Mouse (Mus musculus): Measurements from ENCODE around the gene Ccdc157. TPM values are rescaled to one million over a fixed set of nuclear protein-coding genes. Genes with fewer than 3 reads are reported as not detected.

The Ccdc157 gene
- polyA plus RNA-seq, 1 experiment: 9.6 TPM

DNA sequence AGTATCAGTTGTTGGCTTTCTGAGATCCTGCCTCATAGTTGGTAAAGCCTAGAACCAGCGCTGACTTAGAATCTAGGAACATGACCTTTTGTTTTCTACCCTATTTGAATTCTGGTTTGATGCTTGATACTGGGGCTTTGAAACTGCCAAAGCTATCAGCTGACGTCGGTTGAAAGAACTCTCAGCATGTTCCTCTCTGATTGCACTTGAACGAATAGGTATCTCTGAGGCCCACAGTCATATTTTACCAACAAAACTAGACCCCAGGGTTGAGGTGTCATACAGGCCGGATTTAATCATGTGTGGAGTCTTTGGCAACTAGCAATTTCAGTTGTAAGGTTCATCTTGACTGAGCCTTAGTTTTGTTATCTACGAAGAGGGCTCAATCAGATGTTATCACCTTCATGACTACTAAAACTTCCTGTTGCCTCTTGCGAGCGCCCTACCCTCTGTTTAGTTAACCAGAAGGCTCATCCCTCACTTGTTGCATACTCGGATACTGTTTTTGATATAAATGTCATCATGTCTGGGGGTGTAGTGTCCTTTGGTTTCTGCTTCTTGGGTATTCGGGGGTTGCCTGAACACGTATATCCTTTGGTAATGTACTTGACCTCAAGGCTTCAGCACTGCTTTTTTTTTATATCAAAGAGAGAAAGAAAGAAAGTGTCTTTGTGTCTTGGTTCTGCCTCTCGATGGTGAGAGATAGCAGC is 43.1 kb upstream of the Ccdc157 start:
- Histone ChIP-seq H3K36me3 (ENCODE audit: control insufficient read depth, insufficient read depth, low read length) (no peaks in the 10 kb centered on the region), H3K4me3 (ENCODE audit: insufficient read depth, low read depth, low read length) (no peak overlapping the region), H3K27me3 (replicated peaks; ENCODE audit: control insufficient read depth, insufficient read depth, low read length) (no peaks in the 10 kb centered on the region), H3K27ac (ENCODE audit: insufficient read depth, low read depth, low read length) (peak overlapping the region; percentile 69), H3K4me1 (ENCODE audit: control insufficient read depth, insufficient read depth, low read length) (peaks cover 26% of the 10 kb centered on the region)
- 53% methylated on average over 12 of the region's 12 CpGs for WGBS
- DNase-seq: no peak
- no peak for TF ChIP-seq CTCF (conservative IDR thresholded peaks at IDR 0.05; ENCODE audit: insufficient read depth, insufficient read length, low read depth, low read length)
- TF ChIP-seq POLR2A (IDR thresholded peaks at IDR 0.05; ENCODE audit: low read depth, low read length): no peak

DNA sequence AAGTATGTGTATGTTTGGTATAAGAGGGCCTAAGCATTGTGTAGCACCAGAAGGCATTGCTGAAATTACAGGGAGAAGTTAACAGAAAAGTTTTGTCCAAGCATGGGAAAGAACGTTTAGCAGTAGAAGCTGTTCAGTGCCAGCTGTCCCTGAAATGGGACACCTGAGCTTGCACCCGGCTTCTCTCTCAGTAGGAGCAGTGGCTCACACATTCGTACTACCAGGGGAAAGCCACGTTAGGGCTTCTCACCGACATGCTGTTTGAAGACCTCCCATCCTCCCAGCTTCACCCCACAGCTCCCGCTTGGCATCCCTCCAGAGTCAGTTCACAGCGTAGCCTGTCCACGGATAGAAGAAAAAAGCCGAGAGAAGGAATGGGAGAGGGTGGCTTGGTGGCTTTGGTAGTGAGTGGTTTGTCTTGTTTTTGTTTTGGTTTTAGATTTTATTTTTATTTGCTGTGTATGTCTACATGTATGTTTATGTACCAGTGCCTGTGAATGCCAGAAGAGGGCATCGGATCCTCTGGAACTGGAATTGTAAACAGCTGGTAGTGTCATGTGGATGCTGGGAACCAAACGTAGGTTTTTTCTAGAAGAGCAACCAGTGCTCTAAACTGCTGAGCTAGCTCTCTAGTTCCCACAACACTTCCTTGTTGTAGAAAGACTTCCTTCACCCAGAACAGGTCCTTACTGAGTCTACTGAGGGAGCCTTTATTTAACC is 42.0 kb upstream of the Ccdc157 start:
- 37% methylated on average over 11 of the region's 11 CpGs for WGBS
- no peak for DNase-seq
- Histone ChIP-seq H3K4me3 (ENCODE audit: insufficient read depth, low read depth, low read length) (no peak overlapping the region), H3K27me3 (replicated peaks; ENCODE audit: control insufficient read depth, insufficient read depth, low read length) (no peaks in the 10 kb centered on the region), H3K27ac (ENCODE audit: insufficient read depth, low read depth, low read length) (no peak overlapping the region; the same call in 1 of the 2 replicates), H3K4me1 (ENCODE audit: control insufficient read depth, insufficient read depth, low read length) (peaks cover 35% of the 10 kb centered on the region), H3K36me3 (ENCODE audit: control insufficient read depth, insufficient read depth, low read length) (no peaks in the 10 kb centered on the region)
- TF ChIP-seq CTCF (conservative IDR thresholded peaks at IDR 0.05; ENCODE audit: insufficient read depth, insufficient read length, low read depth, low read length): no peak
- TF ChIP-seq POLR2A (IDR thresholded peaks at IDR 0.05; ENCODE audit: low read depth, low read length): no peak

DNA sequence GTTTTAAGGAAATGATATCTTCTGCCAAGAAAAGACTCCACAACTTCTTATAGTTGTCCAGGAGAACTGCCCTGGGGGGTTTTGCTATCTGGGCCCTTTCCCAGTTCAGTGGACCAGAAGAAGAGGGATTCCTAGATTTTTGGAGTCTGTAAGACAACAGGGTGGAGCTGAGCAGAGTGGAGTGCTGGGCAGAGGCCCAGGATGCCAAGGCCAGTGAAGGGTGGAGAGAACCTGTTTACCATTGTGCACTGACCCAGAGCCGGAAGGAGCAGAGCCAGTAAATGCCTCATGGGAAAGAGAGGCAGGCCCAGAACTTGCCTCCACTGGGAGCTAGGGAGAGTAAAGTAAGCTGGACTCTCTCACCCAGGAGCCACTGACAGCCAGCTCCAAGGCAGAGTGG is 37.6 kb upstream of the Ccdc157 start:
- no peaks in the 10 kb centered on the region for H3K27me3 ChIP-seq (replicated peaks; ENCODE audit: control insufficient read depth, insufficient read depth, low read length)
- H3K27ac ChIP-seq (ENCODE audit: insufficient read depth, low read depth, low read length): peak overlapping the region; percentile 97
- peaks cover 58% of the 10 kb centered on the region for H3K4me1 ChIP-seq (ENCODE audit: control insufficient read depth, insufficient read depth, low read length)
- TF ChIP-seq CTCF (conservative IDR thresholded peaks at IDR 0.05; ENCODE audit: insufficient read depth, insufficient read length, low read depth, low read length) (no peak), POLR2A (IDR thresholded peaks at IDR 0.05; ENCODE audit: low read depth, low read length) (no peak)
- no peaks in the 10 kb centered on the region for H3K36me3 ChIP-seq (ENCODE audit: control insufficient read depth, insufficient read depth, low read length)
- 27% methylated on average over 1 of the region's 1 CpGs for WGBS
- no peak overlapping the region for H3K4me3 ChIP-seq (ENCODE audit: insufficient read depth, low read depth, low read length)
- peak; percentile 96 for DNase-seq

DNA sequence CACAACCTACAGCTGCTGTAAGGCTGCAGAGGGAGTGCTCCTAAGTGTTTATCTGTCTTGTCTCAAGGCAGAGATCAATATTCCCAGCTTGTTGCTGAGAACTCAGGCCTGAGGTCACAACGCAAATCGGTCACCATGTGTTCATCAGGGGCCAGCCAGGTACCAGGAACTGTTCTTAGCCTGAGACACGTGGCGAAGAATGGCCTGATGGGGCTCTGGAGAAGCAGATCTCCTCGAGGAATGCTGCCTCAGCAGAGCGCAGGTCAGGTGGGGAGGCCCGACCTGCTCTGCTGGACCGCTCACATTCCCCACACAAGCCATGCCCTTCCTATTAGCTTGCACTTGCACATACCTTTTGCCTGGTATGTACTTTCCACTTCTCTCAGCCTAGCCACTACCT is 36.5 kb upstream of the Ccdc157 start:
- Histone ChIP-seq H3K27me3 (replicated peaks; ENCODE audit: control insufficient read depth, insufficient read depth, low read length) (no peaks in the 10 kb centered on the region), H3K4me3 (ENCODE audit: insufficient read depth, low read depth, low read length) (no peak overlapping the region), H3K36me3 (ENCODE audit: control insufficient read depth, insufficient read depth, low read length) (no peaks in the 10 kb centered on the region), H3K27ac (ENCODE audit: insufficient read depth, low read depth, low read length) (peak overlapping the region; percentile 97), H3K4me1 (ENCODE audit: control insufficient read depth, insufficient read depth, low read length) (peaks cover 65% of the 10 kb centered on the region)
- DNase-seq: peak; percentile 90
- TF ChIP-seq POLR2A (IDR thresholded peaks at IDR 0.05; ENCODE audit: low read depth, low read length): no peak
- no peak for TF ChIP-seq CTCF (conservative IDR thresholded peaks at IDR 0.05; ENCODE audit: insufficient read depth, insufficient read length, low read depth, low read length)
- WGBS: 29% methylated on average over 8 of the region's 8 CpGs

DNA sequence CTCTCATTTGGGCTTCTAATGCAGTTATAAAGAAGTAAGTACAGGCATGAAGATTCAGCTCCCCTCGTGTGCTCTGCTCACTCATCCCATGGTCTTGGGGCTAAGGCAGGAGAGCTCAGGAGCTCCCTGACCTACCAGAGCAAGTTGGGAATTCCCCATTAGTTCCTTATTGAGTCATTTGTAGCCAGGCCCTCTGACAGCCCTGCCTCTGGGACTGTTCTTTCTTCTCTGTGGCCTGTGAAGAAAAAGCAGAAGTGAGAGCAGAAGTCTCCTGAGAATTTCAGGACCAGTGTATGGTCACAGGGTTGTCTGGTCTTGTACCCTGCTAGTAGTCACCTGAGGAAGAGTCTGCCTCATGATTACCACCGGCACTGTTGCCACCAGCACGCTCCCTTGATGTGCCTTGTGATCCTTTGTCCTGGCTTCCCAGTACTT is 35.5 kb upstream of the Ccdc157 start:
- H3K27me3 ChIP-seq (replicated peaks; ENCODE audit: control insufficient read depth, insufficient read depth, low read length): no peaks in the 10 kb centered on the region
- DNase-seq: no peak
- peaks cover 72% of the 10 kb centered on the region for H3K4me1 ChIP-seq (ENCODE audit: control insufficient read depth, insufficient read depth, low read length)
- 59% methylated on average over 3 of the region's 3 CpGs for WGBS
- H3K36me3 ChIP-seq (ENCODE audit: control insufficient read depth, insufficient read depth, low read length): no peaks in the 10 kb centered on the region
- H3K27ac ChIP-seq (ENCODE audit: insufficient read depth, low read depth, low read length): peak overlapping the region; percentile 97
- TF ChIP-seq POLR2A (IDR thresholded peaks at IDR 0.05; ENCODE audit: low read depth, low read length): no peak
- no peak for TF ChIP-seq CTCF (conservative IDR thresholded peaks at IDR 0.05; ENCODE audit: insufficient read depth, insufficient read length, low read depth, low read length)
- no peak overlapping the region for H3K4me3 ChIP-seq (ENCODE audit: insufficient read depth, low read depth, low read length)

DNA sequence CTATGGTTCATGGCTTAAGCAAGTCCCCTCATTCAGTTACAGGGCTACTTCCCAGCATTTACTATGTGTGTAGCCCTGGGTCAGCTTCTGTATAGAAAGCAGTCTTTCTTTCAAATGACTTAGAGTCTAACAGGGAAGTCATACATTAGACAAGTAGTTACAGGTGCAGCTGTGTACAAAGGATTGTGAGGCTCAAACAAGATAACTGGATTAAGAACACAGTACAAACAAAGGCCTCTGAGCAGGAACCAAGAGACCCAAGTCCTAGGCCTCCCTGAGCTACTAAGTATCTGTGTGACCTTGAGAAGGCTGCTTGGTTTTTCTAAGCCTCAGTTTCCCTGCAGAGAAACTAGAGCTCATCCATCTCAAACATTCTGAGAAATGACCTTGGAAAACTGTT is 33.3 kb upstream of the Ccdc157 start:
- no peak for DNase-seq
- TF ChIP-seq POLR2A (IDR thresholded peaks at IDR 0.05; ENCODE audit: low read depth, low read length) (no peak), CTCF (conservative IDR thresholded peaks at IDR 0.05; ENCODE audit: insufficient read depth, insufficient read length, low read depth, low read length) (no peak)
- H3K27me3 ChIP-seq (replicated peaks; ENCODE audit: control insufficient read depth, insufficient read depth, low read length): no peaks in the 10 kb centered on the region
- H3K4me1 ChIP-seq (ENCODE audit: control insufficient read depth, insufficient read depth, low read length): peaks cover 77% of the 10 kb centered on the region
- no peaks in the 10 kb centered on the region for H3K36me3 ChIP-seq (ENCODE audit: control insufficient read depth, insufficient read depth, low read length)
- H3K4me3 ChIP-seq (ENCODE audit: insufficient read depth, low read depth, low read length): no peak overlapping the region
- peak overlapping the region; percentile 11 for H3K27ac ChIP-seq (ENCODE audit: insufficient read depth, low read depth, low read length)

DNA sequence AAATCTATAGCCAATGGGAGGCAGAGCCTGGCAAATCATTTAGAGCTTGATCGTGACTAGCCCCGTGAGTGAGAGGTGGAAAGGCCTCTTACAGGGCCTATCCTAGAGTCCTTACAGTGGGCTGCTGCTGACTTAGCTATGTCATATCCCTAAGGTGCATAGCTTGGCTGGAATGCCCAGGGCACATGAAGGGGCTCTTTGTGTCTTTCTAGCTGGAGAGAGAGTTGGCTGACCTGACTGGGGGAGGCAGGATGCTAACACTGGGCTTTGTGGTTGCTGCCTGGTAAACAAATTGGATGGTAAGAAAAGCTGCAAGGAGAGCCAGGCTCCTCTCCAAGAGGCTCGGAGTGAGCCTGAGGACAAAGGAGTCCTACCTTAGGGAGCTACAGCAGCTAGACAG is 32.7 kb upstream of the Ccdc157 start:
- DNase-seq: no peak
- whole genome bisulfite sequencing: 55% methylated on average over 3 of the region's 3 CpGs
- Histone ChIP-seq H3K27ac (ENCODE audit: insufficient read depth, low read depth, low read length) (peak overlapping the region; percentile 3; the same call in 1 of the 2 replicates), H3K27me3 (replicated peaks; ENCODE audit: control insufficient read depth, insufficient read depth, low read length) (no peaks in the 10 kb centered on the region), H3K4me1 (ENCODE audit: control insufficient read depth, insufficient read depth, low read length) (peaks cover 76% of the 10 kb centered on the region), H3K4me3 (ENCODE audit: insufficient read depth, low read depth, low read length) (no peak overlapping the region), H3K36me3 (ENCODE audit: control insufficient read depth, insufficient read depth, low read length) (no peaks in the 10 kb centered on the region)
- TF ChIP-seq CTCF (conservative IDR thresholded peaks at IDR 0.05; ENCODE audit: insufficient read depth, insufficient read length, low read depth, low read length): no peak
- TF ChIP-seq POLR2A (IDR thresholded peaks at IDR 0.05; ENCODE audit: low read depth, low read length): no peak

Data from kidney, adult 2 months (tissue).